Mouse (Mus musculus) liver, embryonic 13.5 days (tissue): ENCODE measurements around the gene St7. TPM values are rescaled to one million over a fixed set of nuclear protein-coding genes. Genes with fewer than 3 reads are reported as not detected.

Experiments used
- ATAC-seq: fragments of 200-750 bp; cut with Nextera tagmentation; 2 replicates; pipeline ENCODE4 v1.8.0; 2017; ENCODE audit warnings: low read depth, mild to moderate bottlenecking, moderate number of reproducible peaks, moderate library complexity
- DNase-seq: peaks from one replicate; pipeline ENCODE4 v3.0.0; 2022
- H3K27ac ChIP-seq: fragments of 300-500 bp; sonication (generic); 2 replicates; pipeline ENCODE4 v1.5.1; 2015; ENCODE audit warnings: moderate library complexity, mild to moderate bottlenecking, inconsistent platforms
- H3K27me3 ChIP-seq: fragments of 300-500 bp; sonication (generic); 2 replicates; pipeline ENCODE4 v1.6.1; 2015; ENCODE audit warnings: mild to moderate bottlenecking, inconsistent platforms
- H3K36me3 ChIP-seq: fragments of 300-500 bp; sonication (generic); 2 replicates; pipeline ENCODE4 v1.6.1; 2015; ENCODE audit warnings: mild to moderate bottlenecking, inconsistent platforms
- H3K4me1 ChIP-seq: fragments of 300-500 bp; sonication (generic); replicated peaks from 2 replicates; pipeline ENCODE4 v1.6.1; 2015; ENCODE audit warnings: inconsistent platforms
- H3K4me2 ChIP-seq: fragments of 300-500 bp; sonication (generic); 2 replicates; pipeline ENCODE4 v1.6.1; 2015; ENCODE audit warnings: inconsistent platforms, mild to moderate bottlenecking, moderate library complexity
- H3K4me3 ChIP-seq: fragments of 300-500 bp; sonication (generic); replicated peaks from 2 replicates; pipeline ENCODE4 v1.5.1; 2015; ENCODE audit warnings: mild to moderate bottlenecking, inconsistent platforms
- H3K9ac ChIP-seq: fragments of 300-500 bp; sonication (generic); 2 replicates; pipeline ENCODE4 v1.6.1; 2015; ENCODE audit warnings: mild to moderate bottlenecking, inconsistent platforms
- H3K9me3 ChIP-seq: fragments of 300-500 bp; sonication (generic); replicated peaks from 2 replicates; pipeline ENCODE4 v1.6.1; 2016; ENCODE audit warnings: inconsistent platforms
- WGBS: fragments of 180-500 bp; shearing (Covaris S2); methylation state at CpG from one replicate; pipeline ENCODE4 v1.1.7; 2015; ENCODE audit not compliant: insufficient replicate concordance; 5-methylcytosine and 5-hydroxymethylcytosine counted together
- polyA plus RNA-seq: library from polyadenylated mRNA; unstranded; fragments of >200 nt; fragmentation: Nextera tagmentation; extraction: Ambion mirVana; gene quantifications from 2 replicates; pipeline ENCODE4 v1.2.1, GENCODE M21; 2015

Gene St7
- polyA plus RNA-seq, 1 experiment from 2014 or later: 11.8 TPM

GRCm38 (mm10) chr6:17769972-17770644, 77.4 kb downstream of the St7 start:
- ATAC-seq (peak; percentile 51; the same call in 1 of the 2 replicates), DNase-seq (no peak)
- 71% methylated on average over 9 of the region's 9 CpGs for WGBS
- Histone ChIP-seq H3K27ac (peak overlapping the region; percentile 73), H3K36me3 (no peaks in the 10 kb centered on the region), H3K4me2 (peak overlapping the region; percentile 34), H3K9me3 (no peaks in the 10 kb centered on the region), H3K4me1 (peaks cover 66% of the 10 kb centered on the region), H3K4me3 (no peak overlapping the region), H3K27me3 (no peaks in the 10 kb centered on the region), H3K9ac (peak overlapping the region; percentile 7; the same call in 1 of the 2 replicates)

DNA sequence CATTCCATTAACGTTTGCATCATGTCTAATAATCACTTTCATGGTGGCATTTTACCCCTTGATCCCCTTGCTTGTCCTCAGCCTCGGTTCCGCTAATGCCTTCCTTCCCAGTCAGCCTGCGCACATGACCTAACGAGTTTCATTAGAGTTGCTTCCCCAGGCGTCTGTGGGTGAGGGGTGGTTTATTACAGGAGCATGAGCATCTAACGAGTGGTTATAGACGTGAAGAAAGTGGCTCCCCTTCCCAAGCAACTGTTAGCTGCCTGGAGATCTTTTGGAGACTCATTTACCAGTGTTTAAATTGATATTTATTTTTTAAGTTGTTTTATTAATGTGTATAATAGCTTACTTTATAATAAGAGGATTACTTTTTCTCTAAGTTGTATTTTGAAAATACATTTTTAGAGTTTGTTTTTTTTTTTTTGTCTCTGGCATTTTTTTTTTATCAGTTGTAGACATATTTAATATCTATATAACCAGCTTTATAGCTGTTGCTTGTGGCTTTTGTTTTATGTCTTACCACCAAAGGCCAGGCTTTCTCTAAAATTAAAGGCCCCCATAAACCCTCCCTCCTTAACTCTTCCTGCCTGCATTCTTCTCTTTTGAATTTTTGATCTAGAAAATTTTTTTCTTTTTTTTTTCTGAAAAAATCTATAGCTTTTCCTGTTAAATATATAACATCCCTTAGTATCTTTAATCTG, 78.1 kb downstream of the St7 start:
- H3K27me3 ChIP-seq: no peaks in the 10 kb centered on the region
- peak; percentile 52; the same call in 1 of the 2 replicates for ATAC-seq
- no peaks in the 10 kb centered on the region for H3K36me3 ChIP-seq
- WGBS: 32% methylated on average over 8 of the region's 8 CpGs
- peak overlapping the region; percentile 42; the same call in 1 of the 2 replicates for H3K9ac ChIP-seq
- no peak for DNase-seq
- H3K27ac ChIP-seq: peak overlapping the region; percentile 73
- H3K4me1 ChIP-seq: peaks cover 62% of the 10 kb centered on the region
- H3K4me2 ChIP-seq: peak overlapping the region; percentile 34
- H3K4me3 ChIP-seq: no peak overlapping the region
- H3K9me3 ChIP-seq: no peaks in the 10 kb centered on the region

DNA sequence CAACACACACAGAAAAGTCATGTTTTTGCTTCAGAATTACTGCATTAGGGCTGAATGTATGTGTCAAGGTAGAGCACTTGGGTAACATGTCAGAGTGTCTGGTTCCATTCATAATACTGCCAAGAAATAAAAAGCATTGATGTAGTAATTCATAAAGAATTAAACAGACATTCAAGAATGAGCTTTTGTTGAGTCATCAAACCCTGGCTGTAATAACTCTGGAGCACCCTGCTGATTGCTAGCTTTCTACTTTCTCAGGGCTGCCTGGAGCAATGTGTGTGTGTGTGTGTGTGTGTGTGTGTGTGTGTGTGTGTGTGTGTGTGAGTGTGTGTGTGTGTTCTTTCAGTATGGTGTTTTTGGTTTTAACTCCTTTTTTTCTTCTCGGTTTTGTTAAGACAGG, 78.7 kb downstream of the St7 start:
- 67% methylated on average over 1 of the region's 1 CpGs for WGBS
- ATAC-seq: no peak

GRCm38 (mm10) chr6:17772514-17772913, 79.8 kb downstream of the St7 start:
- Histone ChIP-seq H3K9ac (no peak overlapping the region), H3K4me3 (no peak overlapping the region), H3K27ac (peak overlapping the region; percentile 51), H3K36me3 (no peaks in the 10 kb centered on the region), H3K4me1 (peaks cover 66% of the 10 kb centered on the region), H3K4me2 (no peak overlapping the region), H3K27me3 (no peaks in the 10 kb centered on the region), H3K9me3 (no peaks in the 10 kb centered on the region)
- ATAC-seq: no peak
- DNase-seq: peak; percentile 39
- 69% methylated on average over 3 of the region's 3 CpGs for WGBS

More for the DNA sequence above, 78.7 kb downstream of the St7 start:
- peak overlapping the region; percentile 59 for H3K27ac ChIP-seq
- no peak overlapping the region for H3K4me2 ChIP-seq
- H3K36me3 ChIP-seq: no peaks in the 10 kb centered on the region
- H3K4me1 ChIP-seq: peaks cover 65% of the 10 kb centered on the region
- no peaks in the 10 kb centered on the region for H3K27me3 ChIP-seq
- no peak overlapping the region for H3K4me3 ChIP-seq
- H3K9me3 ChIP-seq: no peaks in the 10 kb centered on the region
- no peak overlapping the region for H3K9ac ChIP-seq
- no peak for DNase-seq

DNA sequence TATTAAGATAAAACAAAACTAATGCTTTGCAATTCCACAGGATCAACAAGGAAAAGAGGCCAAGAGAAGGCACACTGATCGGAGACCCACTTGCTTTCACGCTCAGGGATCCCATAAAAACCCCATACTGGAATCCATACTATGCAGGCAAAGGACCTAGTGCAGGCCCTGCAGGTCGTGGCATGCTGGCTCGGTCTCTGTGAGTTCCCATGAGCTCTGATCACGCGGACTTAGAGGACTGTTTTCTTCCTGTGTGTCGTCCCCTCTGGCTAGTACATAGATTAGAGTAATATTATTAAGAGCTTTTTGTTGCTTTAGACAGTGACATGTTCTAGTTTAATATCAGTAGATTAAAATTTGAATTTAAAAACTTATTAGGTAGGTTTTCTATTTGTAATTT, 83.3 kb downstream of the St7 start:
- Histone ChIP-seq H3K4me2 (no peak overlapping the region), H3K27ac (no peak overlapping the region), H3K4me3 (no peak overlapping the region), H3K9me3 (no peaks in the 10 kb centered on the region), H3K36me3 (no peaks in the 10 kb centered on the region), H3K9ac (no peak overlapping the region), H3K27me3 (no peaks in the 10 kb centered on the region), H3K4me1 (peaks cover 55% of the 10 kb centered on the region)
- DNase-seq (no peak), ATAC-seq (no peak)
- WGBS: 71% methylated on average over 7 of the region's 7 CpGs

GRCm38 (mm10) chr6:17777018-17777799, 84.5 kb downstream of the St7 start:
- Histone ChIP-seq H3K27ac (peak overlapping the region; percentile 80), H3K36me3 (no peaks in the 10 kb centered on the region), H3K4me1 (peaks cover 45% of the 10 kb centered on the region), H3K4me2 (peak overlapping the region; percentile 42), H3K9me3 (no peaks in the 10 kb centered on the region), H3K9ac (0 out of 2 replicates have a peak overlapping the region, but pooled peaks have one; percentile 16), H3K4me3 (no peak overlapping the region), H3K27me3 (no peaks in the 10 kb centered on the region)
- DNase-seq: peak; percentile 63
- WGBS: 61% methylated on average over 6 of the region's 6 CpGs
- peak; percentile 89 for ATAC-seq

GRCm38 (mm10) chr6:17778648-17779202, 86.0 kb downstream of the St7 start:
- Histone ChIP-seq H3K4me2 (no peak overlapping the region), H3K9me3 (no peaks in the 10 kb centered on the region), H3K36me3 (no peaks in the 10 kb centered on the region), H3K27ac (no peak overlapping the region), H3K4me3 (no peak overlapping the region), H3K4me1 (peaks cover 31% of the 10 kb centered on the region), H3K9ac (no peak overlapping the region), H3K27me3 (no peaks in the 10 kb centered on the region)
- ATAC-seq: no peak
- 80% methylated on average over 3 of the region's 3 CpGs for WGBS
- no peak for DNase-seq

GRCm38 (mm10) chr6:17783511-17783910, 90.8 kb downstream of the St7 start:
- Histone ChIP-seq H3K4me3 (no peak overlapping the region), H3K9me3 (no peaks in the 10 kb centered on the region), H3K27ac (no peak overlapping the region), H3K9ac (no peak overlapping the region), H3K4me1 (no peaks in the 10 kb centered on the region), H3K27me3 (no peaks in the 10 kb centered on the region), H3K36me3 (no peaks in the 10 kb centered on the region), H3K4me2 (no peak overlapping the region)
- 84% methylated on average over 1 of the region's 1 CpGs for WGBS
- ATAC-seq: no peak
- DNase-seq: no peak

DNA sequence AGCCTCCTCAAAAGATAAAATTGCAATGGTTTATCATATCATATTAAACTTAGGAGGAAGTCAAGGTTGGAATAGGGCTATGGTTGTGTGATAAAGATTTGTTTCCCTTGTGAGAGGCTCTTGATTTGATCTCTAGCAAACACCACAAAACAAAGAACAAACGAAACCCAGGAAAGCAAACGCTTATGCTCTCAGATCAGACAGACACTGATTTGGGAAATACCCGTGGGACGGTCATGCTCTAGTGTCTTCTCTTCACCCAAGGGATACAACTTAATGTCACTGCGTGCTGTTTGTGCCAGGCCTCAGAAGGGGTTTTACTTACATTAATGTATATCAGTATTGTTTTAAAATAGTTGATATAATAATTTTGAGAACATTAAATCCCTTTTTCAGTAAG, 91.8 kb downstream of the St7 start:
- Histone ChIP-seq H3K9me3 (no peaks in the 10 kb centered on the region), H3K9ac (no peak overlapping the region), H3K36me3 (no peaks in the 10 kb centered on the region), H3K27me3 (no peaks in the 10 kb centered on the region), H3K4me2 (no peak overlapping the region), H3K27ac (no peak overlapping the region), H3K4me3 (no peak overlapping the region), H3K4me1 (no peaks in the 10 kb centered on the region)
- DNase-seq (no peak), ATAC-seq (no peak)
- 69% methylated on average over 5 of the region's 5 CpGs for WGBS

DNA sequence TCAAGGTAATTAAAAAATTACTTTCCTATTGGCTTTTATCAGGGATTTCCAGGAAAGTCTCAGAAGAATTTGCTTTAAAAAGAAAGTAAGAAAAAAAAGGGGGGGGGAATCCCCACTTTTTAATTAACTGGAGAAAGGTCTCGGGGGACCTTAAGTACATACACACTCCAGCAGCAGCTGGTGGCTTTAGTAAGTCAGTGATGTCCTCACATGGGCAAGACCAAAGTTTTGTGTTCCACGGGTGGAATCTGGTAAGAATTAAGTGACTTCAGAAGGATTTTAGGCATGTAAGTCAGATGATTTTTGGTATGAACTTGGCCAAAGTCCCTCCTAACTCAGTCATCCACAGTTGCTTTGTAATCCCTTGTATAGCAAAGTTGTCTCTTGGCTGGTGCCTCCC, 92.5 kb downstream of the St7 start:
- no peaks in the 10 kb centered on the region for H3K36me3 ChIP-seq
- no peaks in the 10 kb centered on the region for H3K27me3 ChIP-seq
- WGBS: 81% methylated on average over 2 of the region's 2 CpGs
- DNase-seq (no peak), ATAC-seq (no peak)
- H3K4me2 ChIP-seq: no peak overlapping the region
- H3K9me3 ChIP-seq: no peaks in the 10 kb centered on the region
- H3K4me3 ChIP-seq: no peak overlapping the region
- H3K27ac ChIP-seq: no peak overlapping the region
- no peaks in the 10 kb centered on the region; the same call in 1 of the 2 replicates for H3K4me1 ChIP-seq
- no peak overlapping the region for H3K9ac ChIP-seq

DNA sequence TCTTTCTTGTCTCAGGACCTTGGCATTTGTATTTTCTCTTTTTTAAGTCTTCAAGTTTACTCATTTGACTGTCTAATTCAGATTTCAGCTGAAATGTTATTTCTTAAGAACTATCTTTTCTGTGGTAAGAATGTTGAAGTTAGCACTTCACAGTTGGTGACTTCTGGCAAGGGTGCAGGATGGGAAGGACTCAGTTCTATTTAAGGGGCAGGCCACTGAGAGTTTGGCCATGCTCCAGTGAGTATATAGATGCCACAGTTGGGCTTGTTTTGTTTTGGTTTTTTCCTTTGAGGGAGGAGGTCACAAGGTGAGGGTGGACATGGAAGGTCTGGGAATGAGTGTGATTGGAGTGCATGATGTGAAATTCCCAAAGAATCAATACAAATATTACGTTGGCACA, 95.1 kb downstream of the St7 start:
- Histone ChIP-seq H3K27ac (no peak overlapping the region), H3K9ac (no peak overlapping the region), H3K9me3 (no peaks in the 10 kb centered on the region), H3K27me3 (no peaks in the 10 kb centered on the region), H3K36me3 (no peaks in the 10 kb centered on the region), H3K4me1 (peaks cover 4% of the 10 kb centered on the region; the same call in 1 of the 2 replicates), H3K4me2 (no peak overlapping the region), H3K4me3 (no peak overlapping the region)
- ATAC-seq (no peak), DNase-seq (no peak)
- 63% methylated on average over 1 of the region's 1 CpGs for WGBS
